Mouse (Mus musculus): ENCODE data around the gene Foxn3. TPM values are rescaled to one million over a fixed set of nuclear protein-coding genes. Genes with fewer than 3 reads are reported as not detected.

Foxn3 gene
- total RNA-seq, 2 experiments from 2014 or later, result 115 to 120 TPM

GRCm38 (mm10) chr12:99480372-99480771, 83.0 kb downstream of the Foxn3 start:
- intact Hi-C loops (cut with DNase I), result no loop called here
- DNase-seq (ENCODE audit: low spot score), result no peak

GRCm38 (mm10) chr12:99474176-99474575, 89.2 kb downstream of the Foxn3 start:
- intact Hi-C loops (cut with DNase I), result no loop called here

GRCm38 (mm10) chr12:99473406-99474133, 89.8 kb downstream of the Foxn3 start:
- DNase-seq (ENCODE audit: low spot score), result no peak
- intact Hi-C loops (cut with DNase I), result no loop called here

More at GRCm38 (mm10) chr12:99474176-99474575, 89.2 kb downstream of the Foxn3 start:
- DNase-seq (ENCODE audit: low spot score), result no peak

GRCm38 (mm10) chr12:99471431-99471830, 92.0 kb downstream of the Foxn3 start:
- no peak for DNase-seq (ENCODE audit: low spot score)
- intact Hi-C loops (cut with DNase I), result no loop called here

GRCm38 (mm10) chr12:99467884-99468311, 95.5 kb downstream of the Foxn3 start:
- peak; percentile 35 for DNase-seq (ENCODE audit: low spot score)
- intact Hi-C loops (cut with DNase I), result no loop called here

GRCm38 (mm10) chr12:99467256-99467883, 96.0 kb downstream of the Foxn3 start:
- no peak for DNase-seq (ENCODE audit: low spot score)
- intact Hi-C loops (cut with DNase I), result no loop called here

GRCm38 (mm10) chr12:99466426-99466825, 97.0 kb downstream of the Foxn3 start:
- no peak for DNase-seq (ENCODE audit: low spot score)
- intact Hi-C loops (cut with DNase I), result no loop called here

GRCm38 (mm10) chr12:99464291-99464690, 99.1 kb downstream of the Foxn3 start:
- no peak for DNase-seq (ENCODE audit: low spot score)
- intact Hi-C loops (cut with DNase I), result no loop called here

GRCm38 (mm10) chr12:99462846-99463245, 100.5 kb downstream of the Foxn3 start:
- intact Hi-C loops (cut with DNase I), result no loop called here
- no peak for DNase-seq (ENCODE audit: low spot score)

- intact Hi-C loops (cut with DNase I), result no loop called here
- DNase-seq (ENCODE audit: low spot score), result no peak
Observed at GRCm38 (mm10) chr12:99462302-99462701, 101.1 kb downstream of the Foxn3 start.

- intact Hi-C loops (cut with DNase I), result no loop called here
- no peak for DNase-seq (ENCODE audit: low spot score)
Observed at GRCm38 (mm10) chr12:99457521-99458205, 105.7 kb downstream of the Foxn3 start.

- DNase-seq (ENCODE audit: low spot score), result no peak
- intact Hi-C loops (cut with DNase I), result no loop called here
Observed at GRCm38 (mm10) chr12:99455580-99455979, 107.8 kb downstream of the Foxn3 start.

- DNase-seq (ENCODE audit: low spot score), result no peak
- intact Hi-C loops (cut with DNase I), result no loop called here
Observed at GRCm38 (mm10) chr12:99454394-99454793, 109.0 kb downstream of the Foxn3 start.

- DNase-seq (ENCODE audit: low spot score), result no peak
- intact Hi-C loops (cut with DNase I), result no loop called here
Observed at GRCm38 (mm10) chr12:99453797-99454196, 109.6 kb downstream of the Foxn3 start.

- intact Hi-C loops (cut with DNase I), result no loop called here
- DNase-seq (ENCODE audit: low spot score), result no peak
Observed at GRCm38 (mm10) chr12:99450076-99450475, 113.3 kb downstream of the Foxn3 start.

- intact Hi-C loops (cut with DNase I), result no loop called here
- no peak for DNase-seq (ENCODE audit: low spot score)
Observed at GRCm38 (mm10) chr12:99447791-99448190, 115.6 kb downstream of the Foxn3 start.

- no peak for DNase-seq (ENCODE audit: low spot score)
- intact Hi-C loops (cut with DNase I), result no loop called here
Observed at GRCm38 (mm10) chr12:99445018-99445674, 118.2 kb downstream of the Foxn3 start.

- intact Hi-C loops (cut with DNase I), result no loop called here
- DNase-seq (ENCODE audit: low spot score), result no peak
Observed at GRCm38 (mm10) chr12:99442819-99443218, 120.6 kb downstream of the Foxn3 start.

GRCm38 (mm10) chr12:99440953-99441352, 122.4 kb downstream of the Foxn3 start:
- DNase-seq (ENCODE audit: low spot score), result no peak
- intact Hi-C loops (cut with DNase I), result no loop called here

GRCm38 (mm10) chr12:99440022-99440421, 123.4 kb downstream of the Foxn3 start:
- intact Hi-C loops (cut with DNase I), result no loop called here
- DNase-seq (ENCODE audit: low spot score), result no peak
